In the genomic region with DNA sequence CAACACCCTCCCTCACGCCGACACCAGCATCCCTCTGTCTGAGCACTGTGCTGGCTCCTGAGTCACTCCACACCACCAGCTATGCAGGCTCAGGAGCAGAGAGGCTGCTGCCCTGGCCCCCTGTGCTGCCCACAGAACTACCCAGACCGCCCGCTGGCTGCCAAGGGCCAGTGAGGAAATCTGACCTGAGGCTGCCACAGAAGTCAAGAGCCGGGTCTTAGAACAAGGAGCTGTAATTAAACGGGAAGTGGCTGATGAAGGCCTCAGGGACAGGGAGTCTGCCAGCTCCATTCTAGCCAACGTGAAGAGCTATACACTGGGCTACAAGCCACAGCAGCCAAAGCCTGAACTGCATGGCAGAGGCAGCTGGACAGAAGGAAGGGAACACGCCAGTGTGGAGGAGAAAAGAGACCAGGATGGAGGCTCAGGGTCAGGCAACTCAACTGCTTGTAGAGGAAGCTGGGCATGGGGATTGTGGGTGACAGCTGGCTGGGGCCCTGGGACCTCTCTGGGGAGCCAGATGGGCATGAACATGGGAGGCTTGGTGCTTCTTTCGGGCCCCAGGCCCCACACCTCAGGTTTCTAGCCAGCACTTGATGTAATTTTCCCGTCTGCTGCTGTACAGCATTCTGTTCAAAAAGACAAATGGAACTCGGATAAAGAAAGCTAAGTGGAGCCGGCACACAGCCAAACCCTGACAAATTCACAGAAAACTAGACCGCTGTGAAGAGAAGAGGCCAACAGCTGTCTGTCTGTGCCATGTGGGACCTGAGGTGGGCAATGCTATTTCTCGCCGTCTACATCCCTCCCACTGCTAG, we compare ENCODE assay signal across 10 mouse cellular contexts. TPM values are rescaled to one million over a fixed set of nuclear protein-coding genes. Genes with fewer than 3 reads are reported as not detected.
DNase-seq lines count a peak whose midpoint lies in the region; ATAC-seq and TF ChIP-seq lines count a peak whose summit lies in the region.
"Had no signal": no experiment of that assay in that cellular context is flagged by ENCODE, and none has a peak within 500 bp of the region (broad histone marks: within the 10 kb centered on the region; RNA-seq: fewer than 3 reads in every experiment).

No protein-coding gene starts in this region.

- peak; percentile 53 for DNase-seq in gastrocnemius, postnatal 10 days
- no peak for DNase-seq in gastrocnemius, postnatal 36 days
- DNase-seq in limb, embryonic 14.5 days (ENCODE audit: low spot score) = peak; percentile 34
- no peak for DNase-seq in spleen, postnatal 4 days (ENCODE audit: low spot score in 2 of 2)
- DNase-seq in ovary, adult 18-20 months (ENCODE audit: low spot score) = no peak

- peak overlapping the region; percentile 50 for H3K9ac ChIP-seq in forebrain, embryonic 16.5 days (replicated peaks; ENCODE audit: low read depth, low read length)
- no peak overlapping the region for H3K9ac ChIP-seq in limb, embryonic 14.5 days (ENCODE audit: low read depth, low read length, severe bottlenecking)
- H3K9ac ChIP-seq in stomach, embryonic 14.5 days (replicated peaks; ENCODE audit: low read depth, low read length) = no peak overlapping the region
- H3K9ac ChIP-seq: liver, embryonic 15.5 days had no signal

- intact Hi-C loops in gastrocnemius, postnatal 36 days (cut with DNase I) = no loop called here

- no peak overlapping the region for H3K4me3 ChIP-seq in C2C12 (ENCODE audit: insufficient read depth, poor library complexity, severe bottlenecking)
- H3K4me3 ChIP-seq in forebrain, embryonic 16.5 days (replicated peaks; ENCODE audit: low read length) = no peak overlapping the region
- H3K4me3 ChIP-seq in limb, embryonic 14.5 days (replicated peaks; ENCODE audit: low read length) = no peak overlapping the region
- no peak overlapping the region for H3K4me3 ChIP-seq in stomach, embryonic 14.5 days (ENCODE audit: low read depth, low read length)
- H3K4me3 ChIP-seq: liver, embryonic 15.5 days had no signal

- WGBS in forebrain, embryonic 16.5 days = 26% methylated on average over 15 of the region's 15 CpGs
- 61% methylated on average over 15 of the region's 15 CpGs for WGBS in limb, embryonic 14.5 days
- WGBS in stomach, embryonic 14.5 days = 46% methylated on average over 15 of the region's 15 CpGs

- no peak for TF ChIP-seq POLR2A in limb, embryonic 14.5 days (IDR thresholded peaks at IDR 0.05; ENCODE audit: borderline replicate concordance, extremely low read depth, insufficient read depth, insufficient read length)

- peaks cover 61% of the 10 kb centered on the region for H3K4me1 ChIP-seq in forebrain, embryonic 16.5 days (replicated peaks; ENCODE audit: control insufficient read depth, insufficient read depth, low read length)
- peaks cover 15% of the 10 kb centered on the region for H3K4me1 ChIP-seq in limb, embryonic 14.5 days (ENCODE audit: control insufficient read depth, insufficient read depth, low read length)
- peaks cover 27% of the 10 kb centered on the region for H3K4me1 ChIP-seq in stomach, embryonic 14.5 days (ENCODE audit: control insufficient read depth, insufficient read depth, low read length)

- peak overlapping the region; percentile 6 for H3ac ChIP-seq in C2C12 (ENCODE audit: control insufficient read depth, insufficient read length, low read depth)

- peak; percentile 73 for ATAC-seq in forebrain, embryonic 16.5 days
- ATAC-seq in limb, embryonic 14.5 days (ENCODE audit: low FRiP score, low read depth) = peak; percentile 39
- no peak for ATAC-seq in stomach, embryonic 14.5 days (ENCODE audit: insufficient number of reproducible peaks, insufficient read depth, low FRiP score, low read depth)

- peaks cover 22% of the 10 kb centered on the region for H3K36me3 ChIP-seq in C2C12 (ENCODE audit: control insufficient read depth, insufficient read depth)
- no peaks in the 10 kb centered on the region; the same call in 1 of the 2 replicates for H3K36me3 ChIP-seq in forebrain, embryonic 16.5 days (ENCODE audit: control insufficient read depth, insufficient read depth)
- H3K36me3 ChIP-seq in limb, embryonic 14.5 days (ENCODE audit: control insufficient read depth, insufficient read depth, low read length) = peaks cover 25% of the 10 kb centered on the region
- peaks cover 25% of the 10 kb centered on the region for H3K36me3 ChIP-seq in stomach, embryonic 14.5 days (ENCODE audit: control insufficient read depth, insufficient read depth, low read length)

- no peaks in the 10 kb centered on the region for H3K27me3 ChIP-seq in C2C12 (ENCODE audit: control insufficient read depth, insufficient read depth, insufficient read length)
- H3K27me3 ChIP-seq in forebrain, embryonic 16.5 days (replicated peaks; ENCODE audit: control insufficient read depth, insufficient read depth, low read length) = no peaks in the 10 kb centered on the region
- no peaks in the 10 kb centered on the region for H3K27me3 ChIP-seq in limb, embryonic 14.5 days (ENCODE audit: control insufficient read depth, insufficient read depth, low read length)
- H3K27me3 ChIP-seq in stomach, embryonic 14.5 days (ENCODE audit: control insufficient read depth, insufficient read depth, low read length) = no peaks in the 10 kb centered on the region
- H3K27me3 ChIP-seq: CH12.LX; liver, embryonic 15.5 days had no signal

- peaks cover 100% of the 10 kb centered on the region for H3K79me2 ChIP-seq in C2C12 (ENCODE audit: control insufficient read depth, insufficient read depth)

- no peaks in the 10 kb centered on the region for H3K9me3 ChIP-seq in forebrain, embryonic 16.5 days (ENCODE audit: control insufficient read depth, low read length)
- H3K9me3 ChIP-seq in limb, embryonic 14.5 days (ENCODE audit: control insufficient read depth, low read length) = no peaks in the 10 kb centered on the region
- no peaks in the 10 kb centered on the region for H3K9me3 ChIP-seq in stomach, embryonic 14.5 days (ENCODE audit: control insufficient read depth, low read depth, low read length)
- H3K9me3 ChIP-seq: liver, embryonic 15.5 days had no signal

- TF ChIP-seq CTCF in C2C12 (IDR thresholded peaks at IDR 0.05; ENCODE audit: control insufficient read depth, insufficient read depth, insufficient read length) = no peak

- H3K4me2 ChIP-seq in forebrain, embryonic 16.5 days (ENCODE audit: low read length) = peak overlapping the region; percentile 17
- no peak overlapping the region for H3K4me2 ChIP-seq in limb, embryonic 14.5 days (replicated peaks; ENCODE audit: low read depth, low read length, severe bottlenecking)
- H3K4me2 ChIP-seq in stomach, embryonic 14.5 days (replicated peaks; ENCODE audit: low read depth, low read length) = no peak overlapping the region
- H3K4me2 ChIP-seq: liver, embryonic 15.5 days had no signal

- H3K27ac ChIP-seq in forebrain, embryonic 16.5 days (ENCODE audit: low read length) = peak overlapping the region; percentile 95
- peak overlapping the region; percentile 33; the same call in 1 of the 2 replicates for H3K27ac ChIP-seq in limb, embryonic 14.5 days (replicated peaks; ENCODE audit: low read depth, low read length)
- H3K27ac ChIP-seq in stomach, embryonic 14.5 days (ENCODE audit: low read length) = peak overlapping the region; percentile 63
- H3K27ac ChIP-seq: liver, embryonic 15.5 days had no signal

- H3K79me3 ChIP-seq in C2C12 (ENCODE audit: low read depth) = peaks cover 85% of the 10 kb centered on the region

TF ChIP-seq in C2C12, 6 proteins besides CTCF, POLR2A, EP300 and RAD21:
- no peak for TF ChIP-seq MYOG (IDR thresholded peaks at IDR 0.05; ENCODE audit: control insufficient read depth, extremely low read depth, insufficient read length)
- TF ChIP-seq MAX (IDR thresholded peaks at IDR 0.05) = no peak
- TF ChIP-seq MYOD1 (IDR thresholded peaks at IDR 0.05; ENCODE audit: control insufficient read depth, insufficient read length, low read depth) = peak; percentile 42

RNA-seq across cellular contexts. Expression of gene Coro1c, which starts 25.8 kb away (rescaled TPM):
- 10 to 100 TPM; 39.1 to 48.9 TPM for total RNA-seq in gastrocnemius, postnatal 10 days (2021)
- total RNA-seq in gastrocnemius, postnatal 36 days (2021) = 10 to 100 TPM; 10.6 to 14.4 TPM
- 156 TPM for polyA plus RNA-seq in C2C12 (2012; fragmentation: generic; extraction: Trizol)
- 230 and 234 TPM in 2 replicates for polyA plus RNA-seq in forebrain, embryonic 16.5 days (2015; fragmentation: Nextera tagmentation; extraction: Ambion mirVana)
- 63.8 and 68.9 TPM in 2 replicates for polyA plus RNA-seq in limb, embryonic 14.5 days (2012; rRNA removed)
- 92.4 and 96.9 TPM in 2 replicates for polyA plus RNA-seq in limb, embryonic 14.5 days (2014; fragmentation: Nextera tagmentation; extraction: Ambion mirVana)
- 131 and 145 TPM in 2 replicates for polyA plus RNA-seq in stomach, embryonic 14.5 days (2014; fragmentation: Nextera tagmentation; extraction: Ambion mirVana)

RNA-seq across cellular contexts. Expression of gene Selplg, which starts 50.3 kb away (rescaled TPM):
- total RNA-seq in gastrocnemius, postnatal 10 days (2021) = 1 to 10 TPM; 1.8 to 3.3 TPM
- total RNA-seq in gastrocnemius, postnatal 36 days (2021) = 1 to 10 TPM; 1.0 to 1.2 TPM
- 0.06 TPM for polyA plus RNA-seq in C2C12 (2012; fragmentation: generic; extraction: Trizol)
- polyA plus RNA-seq in forebrain, embryonic 16.5 days (2015; fragmentation: Nextera tagmentation; extraction: Ambion mirVana) = 1.8 and 2.0 TPM in 2 replicates
- polyA plus RNA-seq in limb, embryonic 14.5 days (2012; rRNA removed) = 4.0 and 4.6 TPM in 2 replicates
- 4.9 and 5.4 TPM in 2 replicates for polyA plus RNA-seq in limb, embryonic 14.5 days (2014; fragmentation: Nextera tagmentation; extraction: Ambion mirVana)
- 2.9 and 4.5 TPM in 2 replicates for polyA plus RNA-seq in stomach, embryonic 14.5 days (2014; fragmentation: Nextera tagmentation; extraction: Ambion mirVana)

Comparison
In these comparisons a context has a peak if more than half of its experiments do, and no peak if none do; other contexts are left out.
1. DNase-seq: peak in gastrocnemius, postnatal 10 days (single experiment) and limb, embryonic 14.5 days (single experiment); none in gastrocnemius, postnatal 36 days (0 of 2), spleen, postnatal 4 days (0 of 2) and ovary, adult 18-20 months (single experiment).
2. H3K27ac ChIP-seq: peak in every context shown above with its lines; median percentile 95 in forebrain, embryonic 16.5 days; 63 in stomach, embryonic 14.5 days; 33 in limb, embryonic 14.5 days.